Mouse (Mus musculus): ENCODE data around the gene Fbxl3.

Fbxl3 gene

DNA sequence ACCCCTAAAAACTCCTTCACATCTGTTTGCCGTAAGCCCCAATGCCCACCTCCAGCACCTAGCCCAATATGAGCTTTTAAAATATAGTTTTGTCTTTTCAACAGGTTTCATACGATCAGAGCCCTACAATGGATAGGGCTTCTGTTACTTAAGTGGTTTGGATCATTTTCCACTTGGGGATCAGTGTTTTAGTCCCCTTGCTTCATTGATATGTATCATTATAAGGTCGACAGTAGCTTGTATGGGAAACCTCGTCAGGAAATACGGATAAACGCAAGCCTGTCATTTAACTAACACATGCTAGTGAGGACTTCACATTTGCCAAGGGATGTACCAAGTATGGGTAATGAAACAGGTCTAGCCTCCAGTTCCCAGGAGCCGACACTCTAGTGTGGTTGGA is 42.8 kb downstream of the Fbxl3 start:
- in situ Hi-C loops (cut with MboI; ENCODE audit: low pct_unique_long_range_greater_than_20kb in 1 of 2, low sequenced_read_pairs in 2 of 2, unreplicated experiment in 1 of 2), result no loop called here

DNA sequence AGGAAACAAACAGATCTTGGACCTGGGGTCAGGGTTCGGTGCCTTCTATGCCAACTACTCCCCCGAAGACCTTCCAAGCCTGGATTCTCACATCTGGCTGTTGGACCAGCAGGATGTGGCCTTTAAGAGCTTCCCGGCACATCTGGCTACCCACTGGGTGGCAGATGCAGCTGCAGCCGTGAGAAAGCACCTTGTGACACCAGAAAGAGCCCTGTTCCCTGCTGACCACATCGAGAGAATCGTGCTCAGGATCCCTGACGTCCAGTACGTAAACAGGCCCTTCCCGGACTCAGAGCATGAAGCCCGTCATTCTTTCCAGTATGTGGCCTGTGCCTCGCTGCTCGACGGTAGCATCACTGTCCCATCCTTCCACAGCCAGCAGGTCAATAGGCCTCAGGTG is 44.6 kb downstream of the Fbxl3 start:
- in situ Hi-C loops (cut with MboI; ENCODE audit: low pct_unique_long_range_greater_than_20kb in 1 of 2, low sequenced_read_pairs in 2 of 2, unreplicated experiment in 1 of 2), result no loop called here

DNA sequence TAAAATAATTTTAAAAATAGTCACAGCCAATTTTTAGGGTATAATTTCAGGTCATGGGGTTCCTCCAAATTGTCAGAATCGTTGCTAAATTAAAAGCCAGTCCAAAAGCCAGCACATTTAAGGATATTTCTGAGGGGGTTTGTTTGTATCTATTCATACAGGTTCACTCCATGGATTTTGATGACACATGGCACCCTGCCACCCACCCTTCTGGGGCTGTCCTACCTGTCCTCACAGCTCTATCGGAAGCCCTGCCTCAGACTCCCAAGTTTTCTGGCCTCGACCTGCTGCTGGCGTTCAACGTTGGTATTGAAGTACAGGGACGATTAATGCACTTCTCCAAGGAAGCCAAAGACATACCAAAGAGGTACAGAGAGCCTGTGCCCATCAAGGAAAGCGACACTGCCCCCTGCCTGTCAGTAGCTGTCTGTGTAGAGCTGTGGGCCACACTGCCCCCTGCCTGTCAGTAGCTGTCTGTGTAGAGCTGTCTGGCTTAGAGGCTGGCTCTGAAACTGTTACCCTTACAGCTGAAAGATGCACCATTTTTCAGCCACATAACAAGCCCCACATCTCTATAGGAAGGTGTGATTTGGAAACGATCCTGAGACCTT is 48.1 kb downstream of the Fbxl3 start:
- in situ Hi-C loops (cut with MboI; ENCODE audit: low pct_unique_long_range_greater_than_20kb in 1 of 2, low sequenced_read_pairs in 2 of 2, unreplicated experiment in 1 of 2), result no loop called here

DNA sequence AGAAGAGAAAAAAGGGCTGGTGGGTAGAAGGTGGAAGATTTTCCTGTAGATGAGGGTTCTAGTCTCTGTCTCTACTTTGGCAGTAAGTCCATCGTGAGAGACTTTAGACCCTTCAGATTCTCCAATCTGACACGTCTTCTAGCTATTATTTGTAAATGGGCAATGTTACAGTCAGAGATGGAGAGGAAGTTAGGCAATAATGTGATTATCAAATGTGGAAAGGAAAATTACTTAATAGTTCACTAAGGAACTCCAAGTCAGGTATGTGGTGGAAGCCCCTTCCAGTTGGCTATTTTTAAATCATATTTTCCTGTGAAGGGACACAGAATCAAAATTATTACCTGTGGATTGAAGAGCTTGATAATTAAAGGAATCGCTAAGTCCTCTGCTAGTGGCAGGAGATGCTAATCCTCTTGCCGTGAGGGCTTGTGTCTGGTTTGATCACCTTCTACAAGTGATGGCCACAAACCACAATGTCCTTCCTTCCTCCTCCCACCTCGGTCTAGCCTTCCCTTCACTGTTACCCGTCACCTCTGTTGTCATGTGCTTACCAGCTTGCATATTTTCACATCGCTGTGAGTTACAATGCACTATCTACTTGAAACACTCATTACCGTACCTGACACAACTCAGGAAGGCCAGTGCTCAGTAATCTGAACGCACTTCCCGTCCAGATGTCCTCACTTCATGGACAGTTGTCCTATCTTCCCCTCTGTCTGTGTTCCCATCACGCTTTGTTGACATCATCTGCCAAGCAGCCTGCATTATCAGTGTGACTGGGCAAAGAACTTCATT is 50.9 kb downstream of the Fbxl3 start:
- in situ Hi-C loops (cut with MboI; ENCODE audit: low pct_unique_long_range_greater_than_20kb in 1 of 2, low sequenced_read_pairs in 2 of 2, unreplicated experiment in 1 of 2), result no loop called here

DNA sequence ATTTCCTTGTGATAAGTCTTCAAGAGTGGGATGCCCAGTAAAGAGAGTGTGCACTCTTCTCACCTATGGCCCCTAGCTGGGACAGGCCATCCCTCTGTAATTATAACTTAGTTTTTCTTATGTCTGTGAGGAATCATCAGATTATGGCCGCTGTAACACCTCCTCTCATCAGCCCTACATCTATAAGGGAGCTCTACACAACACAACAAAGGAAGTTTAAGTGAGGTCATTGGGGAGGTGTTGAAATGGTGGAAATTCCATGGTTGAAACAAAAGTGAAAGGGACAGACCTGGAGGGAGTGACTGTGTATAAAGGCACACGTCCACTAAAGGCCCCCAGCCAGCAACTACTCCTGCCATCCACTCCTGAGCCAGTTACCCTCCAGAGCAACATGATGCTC is 52.7 kb downstream of the Fbxl3 start, which contains the start of gene Acod1:
TSS of gene Acod1 (plus strand) at position 301 of the 400 bp plus-strand sequence.
- in situ Hi-C loops (cut with MboI; ENCODE audit: low pct_unique_long_range_greater_than_20kb in 1 of 2, low sequenced_read_pairs in 2 of 2, unreplicated experiment in 1 of 2), result no loop called here

DNA sequence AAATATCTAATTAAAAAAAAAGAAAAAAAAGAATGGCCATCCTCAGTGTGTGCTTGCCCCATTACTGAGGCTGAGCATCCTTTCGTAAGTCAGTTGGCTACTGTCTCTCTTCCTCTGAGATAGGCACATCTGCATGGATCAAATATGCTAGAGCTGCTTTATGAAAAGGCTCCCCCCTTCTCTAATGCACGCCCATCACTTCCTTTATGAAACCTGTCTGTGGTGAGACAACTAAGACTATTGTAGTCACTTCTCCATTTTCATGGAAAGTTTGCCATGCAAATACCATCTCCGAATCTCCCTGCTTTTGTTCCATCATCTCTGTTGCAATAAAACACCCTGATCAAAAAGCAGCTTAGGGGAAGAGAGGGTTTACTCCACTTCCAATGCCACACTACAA is 62.4 kb downstream of the Fbxl3 start:
- in situ Hi-C loops (cut with MboI; ENCODE audit: low pct_unique_long_range_greater_than_20kb in 1 of 2, low sequenced_read_pairs in 2 of 2, unreplicated experiment in 1 of 2), result no loop called here

DNA sequence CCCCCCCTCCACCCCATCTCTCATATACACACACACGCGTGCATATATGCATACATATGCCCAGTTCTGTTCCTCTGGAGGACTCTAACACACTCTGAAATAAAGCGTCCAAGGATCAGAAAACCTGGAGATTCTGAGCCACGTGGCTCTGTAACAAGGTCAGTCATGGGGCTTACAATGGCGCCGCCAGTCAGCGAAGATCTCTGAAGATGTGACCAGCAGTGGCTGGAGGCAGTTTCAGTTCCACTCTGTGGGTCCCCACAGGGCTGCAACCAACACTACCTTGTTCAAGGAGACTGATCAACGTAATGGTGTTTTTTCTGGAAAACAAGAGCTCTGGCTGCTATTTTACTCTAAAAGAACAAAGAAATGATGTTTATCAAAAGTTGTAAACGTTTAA is 65.3 kb downstream of the Fbxl3 start:
- in situ Hi-C loops (cut with MboI; ENCODE audit: low pct_unique_long_range_greater_than_20kb in 1 of 2, low sequenced_read_pairs in 2 of 2, unreplicated experiment in 1 of 2), result no loop called here

DNA sequence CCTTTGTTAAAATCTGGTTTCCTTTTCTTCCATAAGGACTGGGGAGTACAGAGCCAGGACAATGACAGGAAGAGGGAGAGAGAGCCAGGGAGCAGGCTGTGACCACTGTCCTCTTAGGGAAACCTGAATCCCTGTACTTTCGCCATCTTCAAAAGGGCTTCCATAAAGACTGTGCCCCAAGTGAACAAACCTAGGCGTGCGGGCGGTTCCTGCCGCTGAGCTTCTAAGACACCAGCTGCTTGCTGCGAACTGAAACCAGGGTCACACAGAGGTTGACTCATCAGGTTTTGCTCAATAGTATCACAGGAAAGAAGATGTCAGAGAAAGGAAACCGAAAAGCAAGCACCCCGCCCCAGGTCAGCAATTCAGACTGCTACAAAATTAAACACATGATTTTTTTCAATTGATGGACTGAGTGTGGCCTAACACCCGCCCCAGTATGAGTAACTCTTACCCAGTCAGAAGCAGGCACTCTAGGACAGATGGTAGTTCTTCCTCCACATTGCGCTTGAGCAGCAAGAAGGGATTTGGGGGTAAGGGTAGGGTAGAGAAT is 66.0 kb downstream of the Fbxl3 start:
- in situ Hi-C loops (cut with MboI; ENCODE audit: low pct_unique_long_range_greater_than_20kb in 1 of 2, low sequenced_read_pairs in 2 of 2, unreplicated experiment in 1 of 2), result no loop called here

All from mouse embryonic stem cell (cell line).